Mouse (Mus musculus) kidney, postnatal 36 days (tissue): Measurements from ENCODE around the gene Pim1.
A peak's percentile ranks its signal among the peaks of the same experiment; 100 is the strongest.

Source experiments
- DNase-seq, 2 experiments: peaks; one replicate each; pipeline ENCODE4 v3.0.0; 2021 to 2022; ENCODE audit warnings: mixed read lengths in 2 of 2

The Pim1 gene

DNA sequence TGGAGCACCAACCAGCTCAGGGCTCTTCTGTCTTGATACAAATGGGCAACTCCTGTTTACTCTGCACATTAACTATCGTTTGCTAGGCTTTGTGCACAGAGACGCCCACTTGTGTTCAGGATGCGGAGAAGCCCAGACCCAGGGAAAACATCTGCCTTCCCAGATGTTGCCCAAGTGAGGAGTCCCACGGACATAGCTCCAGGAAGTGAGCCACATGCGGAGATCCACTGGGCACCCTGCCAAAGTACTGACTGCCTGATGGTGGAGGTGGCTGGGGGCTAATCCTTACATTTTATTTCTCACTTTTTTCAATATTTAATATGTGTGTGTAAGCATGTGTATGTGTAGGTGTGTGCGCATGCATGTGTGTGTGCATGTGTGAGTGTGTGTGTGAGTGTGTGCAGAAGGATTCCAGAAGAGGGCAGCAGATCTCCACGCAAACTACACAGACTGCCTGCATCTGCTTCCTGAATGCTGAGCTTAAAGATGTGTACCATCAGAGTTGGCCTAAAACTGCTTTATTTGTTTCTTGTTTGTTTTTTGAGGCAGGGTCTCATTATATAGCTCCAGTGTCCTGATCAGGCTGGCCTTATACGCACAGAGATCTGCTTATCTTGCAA lies 38.1 kb downstream of the Pim1 start:
- peak; percentile 14 to 57 for DNase-seq

DNA sequence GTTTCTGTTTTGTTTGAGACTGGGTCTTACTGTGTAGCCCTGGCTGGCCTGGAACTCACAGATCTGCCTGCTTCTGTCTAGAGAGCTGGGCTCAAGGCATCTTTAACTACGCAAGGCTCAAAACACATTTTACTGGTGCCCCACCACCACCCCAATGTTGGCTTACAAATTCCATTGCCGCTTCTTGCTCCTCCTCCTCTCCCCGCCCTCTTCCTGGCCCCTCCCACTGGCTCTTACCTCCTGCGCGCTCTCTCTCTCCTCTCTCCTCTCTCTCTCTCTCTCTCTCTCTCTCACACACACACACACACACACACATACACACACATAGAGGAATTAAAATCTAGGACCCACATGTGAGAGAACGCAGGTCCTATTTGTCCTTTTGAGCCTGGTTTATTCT lies 40.0 kb downstream of the Pim1 start:
- DNase-seq = no peak

DNA sequence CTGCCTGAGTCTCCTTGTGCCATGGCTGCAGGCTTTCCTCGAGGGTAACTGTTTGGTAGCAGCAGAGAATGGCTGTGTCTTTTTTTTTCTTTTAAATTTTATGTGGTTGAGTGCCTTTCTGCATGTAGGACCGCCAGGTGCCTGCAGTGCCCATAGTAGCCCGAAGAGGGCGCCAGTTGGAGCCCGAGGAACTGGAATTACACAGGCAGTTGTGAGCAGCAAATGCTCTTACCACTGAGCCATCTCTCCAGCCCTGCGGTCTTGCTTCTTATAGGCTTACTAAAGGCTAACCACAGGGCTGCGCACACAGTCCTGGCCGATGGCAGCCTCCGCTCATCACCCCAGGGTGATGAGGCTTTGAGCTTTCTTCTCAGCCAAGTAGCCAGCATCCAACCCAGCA lies 40.7 kb downstream of the Pim1 start:
- no peak for DNase-seq

DNA sequence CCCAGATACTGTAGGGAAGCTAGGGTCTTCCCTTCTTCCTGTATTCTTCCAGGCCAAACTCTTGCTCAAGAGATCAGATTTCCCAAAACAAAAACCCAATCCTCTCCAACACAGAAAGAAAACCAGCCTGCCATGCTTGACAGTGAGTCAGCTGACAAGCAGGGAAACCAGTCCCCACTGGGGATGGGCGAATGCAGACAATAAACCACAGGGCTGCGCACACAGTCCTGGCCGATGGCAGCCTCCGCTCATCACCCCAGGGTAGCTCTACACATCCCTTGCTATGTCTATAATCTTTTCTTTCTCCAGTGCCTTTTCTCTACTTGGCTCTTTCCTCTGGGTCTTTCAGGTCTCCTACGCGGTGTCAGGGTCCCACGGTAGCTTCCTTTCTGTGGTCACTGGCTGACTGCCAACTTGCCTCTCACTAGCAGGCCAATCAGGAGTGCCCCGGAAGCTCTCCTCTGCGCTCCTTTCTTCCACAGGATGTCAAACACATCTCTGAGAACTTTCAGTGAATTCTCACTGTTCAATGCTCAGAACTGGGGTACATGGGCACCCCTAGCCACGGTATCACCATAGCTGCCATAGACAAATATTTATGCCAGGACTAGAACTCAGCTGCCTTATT lies 41.3 kb downstream of the Pim1 start:
- DNase-seq = no peak

DNA sequence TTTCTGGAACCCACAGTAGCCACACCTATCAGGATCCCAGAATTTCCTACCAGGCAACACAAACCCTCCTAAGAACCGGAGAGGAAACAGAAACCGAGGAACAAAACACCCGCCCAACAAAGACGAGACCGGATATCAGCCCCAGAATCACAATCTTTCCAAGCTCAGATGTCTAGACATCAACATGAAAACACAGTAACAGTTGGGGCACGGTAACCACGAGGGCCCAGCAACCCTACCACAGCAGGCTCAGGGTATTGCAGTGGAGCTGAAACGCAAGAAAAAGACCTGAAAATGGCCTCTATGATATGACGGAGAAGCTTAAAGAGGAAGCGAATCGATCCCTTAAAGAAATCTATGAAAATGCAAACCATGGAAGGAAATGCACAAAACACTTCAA lies 43.3 kb downstream of the Pim1 start:
- DNase-seq = no peak

DNA sequence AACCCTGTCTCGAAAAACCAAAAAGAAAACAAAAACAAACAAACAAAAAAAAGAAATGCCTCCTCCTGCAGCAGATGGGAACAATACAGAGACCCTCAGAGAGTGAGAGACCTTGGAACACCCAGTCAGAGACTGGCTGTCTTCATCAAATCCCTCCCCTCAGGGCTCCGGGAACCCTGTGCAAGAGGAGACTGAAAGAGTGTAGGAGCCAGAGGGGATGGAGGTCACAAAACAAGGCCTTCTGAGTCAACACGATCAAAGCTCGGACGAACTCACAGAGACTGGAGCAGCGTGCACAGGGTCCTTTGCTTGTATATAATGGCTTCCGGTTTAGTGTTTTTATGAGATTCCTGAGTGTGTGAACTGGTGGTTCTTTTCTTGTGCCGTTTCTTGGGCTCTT lies 49.9 kb downstream of the Pim1 start:
- DNase-seq = no peak

DNA sequence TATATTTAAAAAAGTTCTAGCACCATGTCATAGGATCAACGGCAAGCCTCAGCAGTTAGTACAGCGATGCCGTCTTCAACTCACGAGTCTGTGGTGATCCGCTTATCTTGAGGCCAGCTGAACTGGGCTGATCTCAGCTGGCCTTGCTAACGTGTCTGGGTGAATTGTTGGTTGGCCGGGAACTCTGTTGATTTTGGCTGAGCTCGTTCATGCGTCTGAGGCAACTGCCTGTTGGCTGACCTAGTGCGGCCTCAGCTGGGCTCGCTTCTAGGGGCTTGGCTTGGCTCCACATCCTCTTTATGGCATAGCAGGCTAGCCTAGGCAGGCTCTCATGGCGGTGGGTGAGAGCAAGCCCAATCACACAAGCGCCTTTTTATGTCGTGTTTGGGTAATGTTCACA lies 50.9 kb downstream of the Pim1 start:
- DNase-seq = peak; percentile 81

DNA sequence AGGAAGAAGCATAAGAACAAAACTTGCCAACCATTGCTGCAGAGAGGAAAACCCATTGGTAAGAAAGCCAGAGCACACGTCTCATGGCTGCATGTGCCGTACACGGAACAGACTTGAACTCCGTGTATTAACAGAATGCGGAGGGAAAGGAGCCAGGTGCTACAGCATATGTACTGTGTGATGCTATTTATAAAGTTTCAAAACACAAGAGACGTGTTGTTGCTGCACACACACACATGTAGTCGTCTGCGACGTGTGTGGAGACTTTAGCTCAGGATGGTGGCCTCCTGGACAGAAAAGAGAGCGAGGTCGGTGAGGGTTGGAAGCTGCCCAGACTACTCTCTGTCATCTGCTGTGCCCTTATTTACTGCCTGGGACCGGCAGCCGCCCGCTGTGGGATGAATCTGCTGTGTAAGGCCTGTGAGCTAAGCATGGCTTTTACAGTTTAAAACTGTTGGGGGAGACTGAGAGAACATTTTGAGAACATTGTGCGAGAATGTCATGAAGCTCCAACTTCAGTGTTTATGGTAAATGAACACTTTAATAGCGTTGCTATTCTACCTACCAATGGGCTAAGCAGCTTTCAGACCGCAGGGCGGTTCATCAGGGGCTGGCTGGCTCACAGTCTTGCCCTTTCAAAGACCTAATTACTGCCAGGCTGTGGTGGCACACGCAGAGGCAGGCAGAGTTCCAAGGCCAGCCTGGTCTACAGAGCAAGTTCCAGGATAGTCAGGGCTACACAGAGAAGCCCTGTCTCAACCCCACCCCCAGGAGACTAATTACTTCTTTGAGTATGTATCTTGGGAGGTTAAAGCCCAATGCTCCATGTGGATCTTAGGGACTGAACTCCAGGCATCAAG lies 52.5 kb downstream of the Pim1 start:
- DNase-seq = no peak

DNA sequence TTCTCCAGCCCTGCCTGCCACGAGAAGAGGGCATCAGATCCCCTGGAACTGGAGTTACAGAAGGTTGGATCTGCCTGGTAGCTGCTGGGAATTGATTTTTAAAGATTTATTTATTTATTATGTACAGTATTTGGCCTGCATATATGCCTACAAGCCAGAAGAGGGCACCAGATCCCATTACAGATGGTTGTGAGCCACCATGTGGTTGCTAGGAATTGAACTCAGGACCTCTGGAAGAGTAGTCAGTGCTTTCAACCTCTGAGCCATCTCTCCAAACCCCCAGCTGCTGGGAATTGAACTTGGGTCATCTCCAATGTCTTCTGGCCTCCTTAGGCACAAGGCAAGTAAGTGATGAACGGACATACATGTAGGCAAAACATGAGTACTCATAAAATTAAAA lies 53.5 kb downstream of the Pim1 start:
- DNase-seq = no peak

DNA sequence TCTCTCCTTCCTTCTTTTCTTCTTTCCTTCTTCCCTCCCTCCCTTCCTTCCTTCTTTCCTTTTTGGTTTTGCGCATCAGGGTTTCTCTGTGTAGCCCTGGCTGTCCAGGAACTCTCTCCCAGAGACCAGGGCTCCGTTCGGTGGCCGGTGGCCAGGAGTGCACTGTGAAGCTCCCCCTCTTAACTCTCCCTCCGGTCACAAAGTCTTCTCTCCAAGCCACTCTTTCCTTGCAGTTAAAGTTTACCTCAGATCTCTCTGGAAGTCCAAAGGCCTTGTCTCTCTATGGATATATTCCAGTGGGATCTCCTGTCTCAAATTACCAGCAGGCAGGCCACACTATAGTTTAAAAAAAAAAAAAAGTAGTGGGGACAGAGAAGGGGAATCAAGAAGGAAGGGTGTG lies 54.7 kb downstream of the Pim1 start:
- peak; percentile 69 to 73 for DNase-seq
